Mouse (Mus musculus) spleen, postnatal 10 days (tissue): ENCODE results near the gene Tmem208.

Experiments used
- DNase-seq, 2 experiments: peaks; one replicate each; pipeline ENCODE4 v3.0.0; 2021 to 2022; ENCODE audit warnings: low spot score in 2 of 2

Tmem208 gene

DNA sequence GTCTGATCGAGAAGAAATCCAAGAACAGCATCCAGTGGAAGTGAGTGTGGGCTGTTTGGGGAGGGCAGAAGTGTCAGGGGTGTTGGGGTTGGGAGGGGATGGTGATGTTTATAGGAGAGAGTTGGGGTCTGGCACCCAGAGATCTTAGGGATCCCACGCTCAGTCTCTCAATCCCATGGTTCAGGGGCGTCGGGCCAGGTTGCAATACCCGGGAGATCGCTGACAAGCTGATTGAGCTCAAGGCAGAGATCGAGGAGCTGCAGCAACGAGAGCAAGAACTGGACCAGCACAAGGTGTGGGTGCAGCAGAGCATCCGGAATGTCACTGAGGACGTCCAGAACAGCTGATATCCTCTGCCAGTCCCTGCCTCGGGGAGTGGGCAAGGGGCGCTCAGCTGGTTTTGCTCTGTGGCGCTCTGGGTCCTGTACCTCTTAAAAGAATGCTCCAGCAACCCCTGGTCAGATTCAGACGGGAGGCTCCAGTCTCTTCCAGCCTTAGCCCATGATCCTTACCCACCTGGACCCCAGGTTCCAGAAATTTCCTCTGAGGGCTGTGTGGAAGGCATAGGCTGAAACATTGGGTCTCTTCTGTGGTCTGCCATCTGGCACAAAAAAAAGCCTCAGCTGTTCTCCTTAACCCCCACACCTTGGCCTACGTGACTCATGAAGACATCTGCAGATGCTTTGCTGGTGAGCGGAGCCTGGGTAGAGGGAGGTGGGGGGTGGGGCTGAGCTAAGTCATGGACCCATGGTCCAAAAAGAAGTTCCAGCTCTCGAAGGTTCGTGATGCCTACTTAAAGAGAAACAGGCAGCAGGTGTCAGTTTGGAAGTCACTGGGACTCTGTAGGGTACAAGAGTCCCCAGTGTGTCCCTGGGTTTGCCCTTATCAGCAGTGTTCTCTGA, 27.6 kb upstream of the Tmem208 start:
- peak; percentile 59 to 63 for DNase-seq

DNA sequence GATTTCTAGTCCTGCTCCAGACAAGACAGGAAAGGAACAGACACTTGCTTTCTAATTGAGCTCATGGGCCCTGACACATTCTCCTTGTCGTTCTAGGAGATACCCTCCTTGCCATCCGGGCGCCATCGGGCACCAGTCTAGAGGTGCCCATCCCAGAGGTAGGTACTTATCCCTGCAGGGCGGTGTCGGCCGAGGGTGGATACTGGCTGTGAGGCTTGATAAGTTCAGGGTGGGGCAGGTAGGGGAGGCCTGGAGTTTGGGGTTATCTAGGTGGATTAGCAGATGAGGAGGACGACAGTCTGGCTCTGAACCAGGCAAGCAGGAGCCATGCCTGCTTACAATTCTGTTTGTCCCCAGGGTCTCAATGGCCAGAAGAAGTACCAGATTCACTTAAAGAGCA, 26.2 kb upstream of the Tmem208 start:
- peak; percentile 77 to 87 for DNase-seq

DNA sequence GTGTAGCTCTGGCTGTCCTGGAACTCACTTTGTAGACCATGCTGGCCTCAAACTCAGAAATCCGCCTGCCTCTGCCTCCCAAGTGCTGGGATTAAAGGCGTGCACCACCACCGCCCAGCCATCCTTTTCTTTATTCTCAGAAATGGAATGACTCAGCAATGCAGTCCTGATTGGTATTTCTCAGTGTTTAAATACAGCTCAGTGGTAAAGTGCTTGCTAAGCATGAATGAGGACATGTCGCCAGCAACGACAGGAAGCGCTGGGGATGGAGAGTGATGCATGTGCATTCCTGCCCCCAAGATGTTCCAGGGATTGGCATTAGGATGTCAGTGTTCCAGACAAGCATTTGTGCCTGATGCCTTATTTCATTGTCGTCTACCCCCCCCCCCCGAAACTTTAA, 22.8 kb upstream of the Tmem208 start:
- no peak for DNase-seq

DNA sequence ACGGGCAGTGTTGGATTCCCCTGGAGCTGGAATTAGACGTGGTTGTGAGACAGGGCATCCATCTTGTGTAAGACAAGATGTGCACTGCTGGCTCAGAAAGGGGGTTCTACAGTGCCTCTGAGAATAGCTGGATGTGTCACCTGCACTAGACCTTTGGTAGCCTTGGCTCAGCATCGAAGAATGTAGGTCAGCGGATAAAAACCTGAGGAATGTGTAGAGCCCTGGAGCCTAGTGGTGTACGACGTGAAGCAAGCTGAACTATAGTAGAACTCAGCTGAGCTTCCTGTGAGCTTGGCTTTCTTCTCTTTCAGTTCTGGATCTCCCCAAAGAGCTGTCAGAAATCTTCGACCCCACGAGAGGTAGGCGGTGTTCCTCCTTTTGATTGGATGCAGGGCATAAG, 22.3 kb upstream of the Tmem208 start:
- no peak for DNase-seq

DNA sequence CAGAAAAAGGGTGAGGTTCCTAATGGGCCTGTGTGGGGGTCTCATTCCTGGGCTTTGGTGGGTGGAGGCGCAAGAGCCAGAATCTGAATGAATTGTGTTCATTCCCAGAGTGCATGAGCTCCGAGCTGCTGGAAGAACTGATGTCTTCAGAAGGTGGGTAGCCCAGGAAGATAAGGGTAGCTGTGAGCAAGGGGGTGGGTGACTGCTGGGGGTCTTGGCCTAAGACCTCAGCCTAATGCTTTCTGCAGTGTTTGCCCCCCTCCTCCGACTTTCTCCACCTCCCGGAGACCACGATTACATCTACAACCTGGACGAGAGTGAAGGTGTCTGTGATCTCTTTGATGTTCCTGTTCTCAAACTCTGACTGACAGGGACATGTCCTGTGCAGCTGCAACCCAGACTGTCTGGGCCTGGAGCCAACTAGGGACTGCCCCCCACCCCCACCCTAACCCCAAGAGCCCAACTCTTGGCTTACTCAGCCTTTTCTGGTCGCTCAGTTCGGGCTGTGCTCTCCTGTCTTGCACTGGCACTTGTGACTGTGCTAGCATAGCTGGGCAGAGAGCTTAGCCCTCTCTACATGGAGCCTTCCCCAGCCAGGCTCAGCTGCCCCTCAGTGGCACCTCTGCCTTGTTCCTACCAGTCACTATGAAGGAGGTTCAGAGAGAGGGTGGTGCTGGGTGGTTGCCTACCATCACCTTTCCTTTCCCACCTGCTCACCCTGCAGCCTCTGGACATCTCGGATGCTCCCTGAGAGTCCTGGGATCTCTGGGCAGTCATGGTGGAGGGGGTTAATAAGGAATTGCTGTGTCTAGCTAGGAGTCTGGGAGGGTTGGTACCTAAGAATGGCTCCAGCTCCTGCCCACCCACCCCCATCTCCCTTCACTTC, 21.6 kb upstream of the Tmem208 start:
- DNase-seq, result peak in 1 of 2 experiments; percentile 40

DNA sequence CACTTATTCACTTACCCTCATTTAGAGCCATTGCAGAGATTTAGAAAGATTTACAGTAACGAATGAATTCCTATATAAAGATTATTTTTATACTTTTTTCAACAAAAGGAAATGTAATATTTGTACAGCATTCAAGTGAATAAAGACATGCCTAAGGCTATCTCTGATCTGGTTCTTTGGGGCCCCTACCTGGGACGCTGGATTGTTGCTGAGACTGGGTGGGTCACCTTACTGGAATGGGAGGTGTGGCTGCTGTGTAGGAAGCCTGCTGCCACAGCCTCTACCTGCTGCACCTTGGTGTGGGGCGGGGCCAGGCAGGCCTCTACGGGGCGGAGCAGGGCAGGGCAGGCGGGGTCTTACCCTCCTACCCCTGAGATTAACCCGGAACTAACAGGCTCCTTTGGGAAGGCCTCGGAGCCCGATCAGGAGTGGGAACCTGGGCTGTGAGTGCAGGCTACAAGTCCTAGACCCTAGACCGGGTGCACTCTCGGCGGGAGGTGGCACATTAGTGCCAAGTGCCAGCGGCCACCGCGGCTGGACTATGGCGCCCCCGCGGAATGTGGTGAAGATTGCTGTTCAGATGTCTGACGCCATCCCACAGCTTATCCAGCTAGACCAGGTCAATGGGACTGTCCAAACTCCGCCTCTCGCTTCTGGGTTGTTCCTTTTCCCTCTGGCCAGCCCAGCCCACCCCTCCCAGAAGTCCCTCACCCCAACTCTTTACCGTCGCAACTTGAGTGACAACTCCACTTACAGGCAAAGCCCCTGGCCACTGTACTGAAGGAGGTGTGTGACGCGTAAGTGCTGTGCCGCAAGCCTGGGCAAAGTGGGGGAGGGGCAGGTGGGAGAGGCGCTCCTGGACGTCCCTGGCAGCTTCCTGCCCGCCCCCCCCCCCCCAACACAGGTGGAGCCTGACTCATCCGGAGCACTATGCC, 20.7 kb upstream of the Tmem208 start, which contains the start of gene Elmo3:
Elmo3 (plus strand) TSS at position 391 of the 935 bp plus-strand sequence.
- peak; percentile 64 to 66 for DNase-seq

DNA sequence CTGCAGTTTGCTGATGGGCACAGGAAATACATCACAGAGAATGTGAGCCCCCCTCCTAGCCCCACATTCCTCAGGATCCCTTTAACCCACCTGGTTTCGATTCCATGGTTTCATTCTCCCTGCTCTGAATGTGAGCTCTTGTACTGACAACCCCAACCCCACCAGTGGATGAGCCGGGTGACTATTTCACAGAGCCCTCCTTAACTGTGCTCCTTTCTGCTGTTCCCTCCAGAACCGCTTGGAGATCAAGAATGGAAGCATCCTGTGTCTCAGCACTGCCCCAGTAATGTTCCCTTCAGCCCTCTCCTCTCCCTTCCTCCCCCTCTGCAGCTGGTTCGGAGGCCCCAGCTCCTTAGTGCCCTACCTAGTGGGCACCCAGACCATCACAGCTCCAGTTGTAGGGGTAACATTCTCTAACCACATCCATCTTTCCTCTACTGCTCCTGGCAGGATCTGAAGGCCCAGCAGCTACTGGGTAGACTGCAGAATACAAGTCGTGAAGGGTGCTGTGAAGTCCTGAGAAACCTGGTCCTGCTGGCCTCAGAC, 19.9 kb upstream of the Tmem208 start:
- DNase-seq, result no peak

DNA sequence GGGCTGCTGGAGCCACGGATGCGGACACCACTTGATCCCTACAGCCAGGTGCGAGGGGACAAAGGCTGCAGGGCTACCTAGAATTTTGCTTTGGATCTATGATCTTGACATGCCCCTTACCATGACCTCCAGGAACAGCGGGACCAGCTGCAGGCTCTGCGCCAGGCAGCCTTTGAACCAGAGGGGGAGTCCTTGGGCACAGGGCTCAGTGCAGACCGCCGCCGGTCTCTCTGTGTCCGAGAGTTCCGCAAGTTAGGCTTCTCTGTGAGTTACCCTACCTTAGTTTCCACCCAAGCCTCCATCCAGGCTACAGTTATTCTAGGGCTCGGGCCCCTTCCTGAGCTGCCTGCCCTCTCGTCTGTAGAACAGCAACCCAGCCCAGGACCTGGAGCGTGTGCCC, 18.5 kb upstream of the Tmem208 start:
- DNase-seq, result no peak

DNA sequence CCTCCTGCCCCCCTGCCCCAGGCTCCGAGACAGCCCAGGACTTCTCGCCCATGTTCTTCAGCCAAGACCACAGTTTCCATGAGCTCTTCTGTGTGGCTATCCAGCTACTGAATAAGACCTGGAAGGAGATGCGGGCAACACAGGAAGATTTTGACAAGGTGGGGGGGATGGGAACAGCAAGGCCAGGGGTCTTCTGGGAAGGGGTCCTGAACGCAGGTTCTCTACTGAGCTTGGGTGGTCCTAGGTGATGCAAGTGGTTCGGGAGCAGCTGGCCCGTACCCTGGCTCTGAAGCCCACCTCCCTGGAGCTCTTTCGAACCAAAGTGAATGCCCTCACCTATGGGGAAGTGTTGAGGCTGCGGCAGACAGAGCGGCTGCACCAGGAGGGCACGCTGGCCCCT, 17.7 kb upstream of the Tmem208 start:
- no peak for DNase-seq

DNA sequence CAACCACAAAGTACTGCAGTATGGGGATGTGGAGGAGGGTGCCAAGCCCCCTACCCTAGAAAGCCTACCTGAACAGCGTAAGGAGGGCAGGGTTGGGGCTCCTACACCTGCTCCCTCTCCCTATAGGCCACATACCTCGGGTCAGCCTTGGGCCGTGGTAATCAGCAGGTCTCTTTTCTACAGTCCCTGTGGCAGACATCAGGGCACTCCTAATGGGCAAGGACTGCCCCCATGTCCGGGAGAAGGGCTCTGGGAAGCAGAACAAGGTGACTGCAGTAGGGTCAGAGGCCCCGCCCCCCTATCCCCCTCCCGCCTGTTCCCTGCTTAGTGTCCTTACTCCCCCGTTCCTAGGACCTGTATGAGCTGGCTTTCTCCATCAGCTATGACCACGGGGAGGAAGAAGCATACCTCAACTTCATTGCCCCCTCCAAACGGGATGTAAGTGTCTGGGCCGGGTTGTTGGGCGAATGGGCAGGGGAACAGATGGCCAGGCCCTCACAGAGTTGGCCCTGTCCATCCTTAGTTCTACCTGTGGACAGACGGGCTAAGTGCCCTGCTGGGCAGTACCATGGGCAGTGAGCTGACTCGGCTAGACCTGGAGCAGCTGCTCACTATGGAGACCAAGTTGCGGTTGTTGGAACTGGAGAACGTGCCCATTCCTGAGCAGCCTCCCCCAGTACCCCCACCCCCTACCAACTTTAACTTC, 16.9 kb upstream of the Tmem208 start:
- no peak for DNase-seq

DNA sequence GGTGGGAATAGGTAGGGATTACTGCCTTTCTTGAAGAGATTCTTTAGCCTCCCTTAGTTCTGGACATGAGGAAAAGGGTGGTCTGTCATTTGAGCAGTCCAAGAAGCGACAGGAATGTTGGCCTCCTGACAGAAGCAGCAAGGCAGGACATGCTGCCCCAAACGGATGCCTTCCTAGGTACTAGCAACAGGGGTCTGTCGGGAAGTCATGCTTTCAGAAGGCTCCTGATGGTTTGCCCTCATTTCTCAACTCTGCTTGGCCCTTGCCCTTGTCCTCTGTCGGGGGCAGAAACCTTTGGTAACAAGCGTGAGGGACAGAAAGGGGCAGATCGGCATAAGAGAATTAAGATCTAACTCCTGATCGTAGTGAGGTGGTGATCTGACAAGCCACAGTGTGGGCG, 16.0 kb upstream of the Tmem208 start:
- DNase-seq, result no peak

DNA sequence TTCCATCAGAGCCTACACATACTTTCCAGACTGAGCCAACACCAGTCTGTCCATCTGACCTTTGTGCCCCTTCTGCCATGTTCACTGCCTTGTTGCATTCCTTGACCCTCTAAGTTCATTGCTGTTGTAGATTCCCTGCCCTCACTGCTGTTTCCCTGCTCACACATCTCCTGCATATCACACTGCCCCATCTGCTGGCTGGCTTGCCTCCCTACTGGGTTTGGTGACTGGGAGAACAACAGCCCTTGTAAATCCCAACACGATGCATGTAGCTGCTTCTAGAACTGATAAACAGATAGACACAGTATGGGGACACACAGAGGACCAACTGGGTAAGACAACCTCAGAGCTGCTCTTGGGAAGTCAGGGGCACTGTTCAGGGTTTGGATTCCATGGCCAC, 14.4 kb upstream of the Tmem208 start:
- no peak for DNase-seq

DNA sequence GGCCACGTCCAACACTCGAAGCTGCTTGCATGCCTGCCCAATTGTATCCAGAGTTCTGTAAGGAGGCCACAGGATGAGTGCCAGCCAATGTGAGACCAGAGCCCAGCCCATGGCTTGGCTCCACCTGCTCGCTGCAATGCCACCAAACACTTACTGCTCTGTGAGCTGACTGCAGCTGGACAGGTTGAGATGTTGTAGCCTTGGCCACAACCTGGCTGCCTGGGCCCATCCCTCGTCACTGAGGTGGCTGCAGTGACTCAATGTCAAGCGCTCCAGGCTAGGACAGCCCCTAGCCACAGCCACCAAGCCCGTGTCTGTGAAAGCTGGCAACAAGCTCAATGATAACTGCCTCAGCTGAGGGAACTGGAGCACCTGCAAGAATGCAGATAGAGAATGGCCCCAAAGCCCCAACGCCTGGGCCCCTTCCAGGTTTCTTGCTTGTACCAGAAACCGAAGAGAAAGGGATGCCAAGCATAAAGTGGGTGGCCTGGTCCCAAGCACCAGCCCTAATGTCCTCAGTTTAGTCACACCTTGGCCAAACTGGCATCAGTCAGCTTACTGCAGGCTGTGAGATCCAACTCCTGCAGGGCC, 13.2 kb upstream of the Tmem208 start:
- no peak for DNase-seq

DNA sequence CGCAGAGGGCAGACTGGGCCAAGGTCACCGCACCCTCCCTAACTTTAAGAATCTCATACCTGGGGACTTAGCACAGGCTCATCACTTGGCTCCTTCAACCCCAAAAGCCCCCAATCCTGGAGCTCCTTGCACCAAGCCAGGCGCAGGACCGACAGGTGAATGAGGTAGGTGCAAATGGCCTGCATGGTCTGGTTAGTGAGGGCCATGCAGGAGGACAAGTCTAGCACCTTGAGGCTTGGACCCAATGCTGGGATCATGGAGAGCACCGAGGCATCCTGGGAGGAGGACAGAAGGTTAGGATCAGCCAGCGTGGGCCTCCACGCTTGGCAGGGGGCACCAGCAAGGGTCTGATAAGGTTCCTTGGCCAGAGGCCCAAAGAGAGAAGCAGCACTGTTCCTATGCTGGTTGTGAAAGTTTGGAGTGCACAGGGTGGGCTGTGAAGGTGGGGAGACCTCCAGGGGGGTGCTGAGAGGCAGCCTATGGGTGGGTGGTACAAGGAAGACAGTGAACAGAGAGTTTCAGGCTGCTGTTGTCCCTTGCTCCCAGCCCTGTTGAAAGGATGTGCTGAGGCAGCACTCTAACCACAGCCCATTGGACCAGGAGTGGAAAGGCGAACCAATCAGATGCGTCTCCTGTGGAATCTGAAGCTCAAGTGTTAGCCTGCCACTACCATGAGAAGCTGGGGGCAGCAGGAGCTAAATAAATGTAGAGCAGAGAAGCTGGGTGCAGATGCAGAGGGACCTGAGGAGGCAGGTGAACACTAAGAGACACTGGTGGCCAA, 12.3 kb upstream of the Tmem208 start:
- DNase-seq, result no peak

DNA sequence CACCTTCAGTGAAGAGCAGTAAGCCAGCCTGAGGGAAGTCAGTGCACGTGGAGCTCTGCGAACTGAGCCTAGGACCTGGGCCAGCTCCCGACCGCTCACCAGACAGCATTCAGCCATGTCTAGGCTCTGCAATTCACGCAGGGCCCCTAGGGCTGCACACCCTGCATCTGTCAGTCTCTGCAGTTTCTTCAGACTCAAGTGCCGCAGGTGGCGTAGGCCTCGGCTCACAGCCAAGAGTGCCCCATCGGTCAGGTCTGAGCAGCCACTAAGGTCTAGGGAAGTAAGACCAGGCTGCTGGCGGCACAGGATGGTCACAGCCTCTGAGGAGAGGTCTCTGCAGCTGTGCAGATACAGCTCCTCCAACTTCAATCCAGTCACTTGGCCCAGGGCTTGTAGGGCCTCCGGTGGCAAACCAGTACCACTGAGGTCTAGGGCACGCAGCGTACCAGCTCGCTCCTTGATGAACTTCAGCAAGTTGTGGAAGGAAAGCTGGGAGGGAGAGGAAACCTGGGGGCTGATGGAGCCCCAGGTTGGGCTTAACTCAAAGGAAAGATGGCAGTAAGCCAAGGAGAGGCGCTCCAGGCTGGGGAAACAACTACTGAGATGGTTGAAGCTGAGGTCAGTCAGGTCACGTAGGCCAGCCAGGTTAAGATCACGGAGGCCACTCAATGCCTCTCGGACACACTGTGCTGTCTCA, 10.9 kb upstream of the Tmem208 start:
- DNase-seq, result no peak

DNA sequence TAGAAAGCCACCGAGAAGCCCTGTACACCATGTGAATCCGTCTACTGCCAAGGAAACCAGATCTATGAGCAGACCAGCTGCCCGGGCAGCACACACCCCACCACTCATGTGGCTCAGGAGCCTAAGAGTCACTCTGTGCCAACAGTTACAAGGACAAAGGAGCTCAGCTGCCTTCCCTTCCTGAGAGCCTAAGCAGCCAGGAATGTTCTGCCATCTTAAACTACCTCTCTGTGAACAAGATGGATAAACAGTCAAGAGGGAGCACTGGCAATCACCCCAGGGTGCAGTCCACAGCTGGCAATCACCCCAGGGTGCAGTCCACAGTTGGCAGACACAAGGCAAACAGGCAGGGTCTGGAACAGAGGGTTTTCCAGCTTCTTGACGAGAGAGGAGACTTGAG, 8.2 kb upstream of the Tmem208 start:
- no peak for DNase-seq

DNA sequence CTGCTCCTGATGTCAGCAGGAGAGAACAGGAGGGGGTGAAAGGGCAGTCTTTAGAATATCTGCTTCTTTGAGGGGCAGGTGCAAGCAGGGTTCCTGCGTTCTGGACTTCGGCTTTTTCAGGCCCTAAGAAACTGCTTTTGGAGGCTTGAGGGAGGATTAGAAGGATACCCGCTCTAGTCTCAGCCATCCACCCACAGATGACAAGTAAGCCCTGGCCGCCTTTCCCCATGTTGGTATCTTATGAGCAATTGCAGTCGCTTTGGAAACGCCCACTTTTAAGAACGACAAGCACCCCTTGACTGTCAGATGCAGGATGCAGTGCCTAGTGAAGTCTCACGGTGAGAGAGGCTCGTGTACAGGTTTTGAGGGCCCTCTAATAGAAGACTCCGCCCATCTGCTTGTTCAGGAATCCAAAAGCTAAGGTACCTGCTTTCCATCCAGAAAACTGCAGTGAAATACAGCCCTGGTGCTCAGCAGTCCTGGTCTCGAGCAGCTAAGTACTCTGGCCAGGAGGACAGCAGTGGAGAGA, 7.4 kb upstream of the Tmem208 start:
- no peak for DNase-seq

DNA sequence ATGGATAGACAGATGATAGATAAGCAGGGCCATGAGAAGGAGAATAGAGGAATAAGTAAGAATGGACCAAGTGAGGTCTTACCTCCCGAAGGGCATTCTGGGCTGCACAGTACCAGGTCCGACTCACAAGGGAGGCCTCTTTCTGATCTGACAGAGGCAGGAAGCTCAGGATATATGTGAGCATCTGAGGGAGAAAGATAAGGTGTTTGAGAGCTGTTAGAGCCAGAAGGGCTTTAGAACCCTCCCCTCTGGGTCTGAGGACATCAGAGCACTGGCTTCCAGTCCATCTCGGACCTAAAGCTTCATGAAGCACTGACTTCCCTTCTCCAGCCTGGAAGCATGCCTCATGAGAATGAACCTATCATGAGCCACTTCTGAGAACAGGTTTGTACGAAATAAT, 3.0 kb upstream of the Tmem208 start:
- peak; percentile 58 to 59 for DNase-seq
